Mouse (Mus musculus) ES-E14 (cell line): ENCODE data around the gene Megf11. TPM values are rescaled to one million over a fixed set of nuclear protein-coding genes. Genes with fewer than 3 reads are reported as not detected.
A peak's percentile ranks its signal among the peaks of the same experiment; 100 is the strongest.

Experiments used
- DNase-seq: peaks from one replicate; pipeline ENCODE4 v3.0.0-alpha.2; 2013; ENCODE audit warnings: low read depth, low spot score
- H3K27ac ChIP-seq: 2 replicates; pipeline ENCODE4 v1.5.1; 2012; ENCODE audit warnings: low read depth, mild to moderate bottlenecking, low read length, moderate library complexity, mixed read lengths; ENCODE audit not compliant: poor library complexity, insufficient read depth, severe bottlenecking
- H3K36me3 ChIP-seq: 2 replicates; pipeline ENCODE4 v1.6.1; 2012; ENCODE audit warnings: mild to moderate bottlenecking, low read length, moderate library complexity, mixed read lengths; ENCODE audit not compliant: control insufficient read depth, poor library complexity, insufficient read depth, severe bottlenecking
- H3K4me1 ChIP-seq, 2 experiments: fragments of 150-350 bp in 1 of 2; sonication (generic) in 1 of 2; 2 replicates each; pipeline ENCODE4 v1.6.1; 2012; ENCODE audit warnings: low read length in 2 of 2, mild to moderate bottlenecking in 1 of 2, mixed read lengths in 1 of 2; ENCODE audit not compliant: control insufficient read depth in 2 of 2, insufficient read depth in 2 of 2, poor library complexity in 1 of 2
- H3K4me3 ChIP-seq, 2 experiments: fragments of 150-350 bp in 1 of 2; sonication (generic) in 1 of 2; 2 replicates each; pipeline ENCODE4 v1.5.1; 2012; ENCODE audit warnings: low read length in 2 of 2, low read depth in 1 of 2, mild to moderate bottlenecking in 1 of 2, mixed read lengths in 1 of 2; ENCODE audit not compliant: insufficient read depth in 1 of 2, poor library complexity in 1 of 2, severe bottlenecking in 1 of 2
- H3K9ac ChIP-seq: 2 replicates; pipeline ENCODE4 v1.6.1; 2012; ENCODE audit warnings: low read depth, mild to moderate bottlenecking, low read length, mixed read lengths; ENCODE audit not compliant: poor library complexity, insufficient read depth, severe bottlenecking
- H3K9me3 ChIP-seq: fragments of 150-350 bp; sonication (generic); 2 replicates; pipeline ENCODE4 v1.6.1; 2012; ENCODE audit warnings: low read depth, mild to moderate bottlenecking, low read length; ENCODE audit not compliant: control insufficient read depth, insufficient read depth
- CHD2 ChIP-seq: IDR thresholded peaks from 2 replicates; pipeline ENCODE4 v1.6.1; 2014; ENCODE audit warnings: mild to moderate bottlenecking, low read depth, low read length, inconsistent platforms
- HCFC1 ChIP-seq: IDR thresholded peaks from 2 replicates; pipeline ENCODE4 v1.6.1; 2012; ENCODE audit warnings: low read length, inconsistent platforms, borderline replicate concordance; ENCODE audit not compliant: insufficient read depth
- MAFK ChIP-seq: IDR thresholded peaks from 2 replicates; pipeline ENCODE4 v1.6.1; 2014; ENCODE audit warnings: mild to moderate bottlenecking, low read depth, low read length, inconsistent platforms; ENCODE audit not compliant: insufficient read depth
- ZC3H11A ChIP-seq: IDR thresholded peaks from 2 replicates; pipeline ENCODE4 v1.6.1; 2012; ENCODE audit warnings: low read depth, mild to moderate bottlenecking, inconsistent platforms, low read length, borderline replicate concordance
- ZNF384 ChIP-seq: IDR thresholded peaks from 2 replicates; pipeline ENCODE4 v1.6.1; 2012; ENCODE audit warnings: low read depth, low read length, inconsistent platforms
- in situ Hi-C, 2 experiments: fragments of 600-800 bp; cut with MboI; formaldehyde crosslinking; loops; one replicate each; pipeline ENCODE4 v1.15.1; 2025; ENCODE audit warnings: low sequenced_read_pairs in 2 of 2, inconsistent platforms in 1 of 2; ENCODE audit not compliant: unreplicated experiment in 2 of 2
- total RNA-seq: library from RNA; depleted of rRNA; stranded (reverse); fragments of 300-350 nt; gene quantifications from 2 replicates; pipeline ENCODE4 v1.2.3, GENCODE M21; 2012

Gene Megf11
- total RNA-seq, 1 experiment, result 7.5 TPM

DNA sequence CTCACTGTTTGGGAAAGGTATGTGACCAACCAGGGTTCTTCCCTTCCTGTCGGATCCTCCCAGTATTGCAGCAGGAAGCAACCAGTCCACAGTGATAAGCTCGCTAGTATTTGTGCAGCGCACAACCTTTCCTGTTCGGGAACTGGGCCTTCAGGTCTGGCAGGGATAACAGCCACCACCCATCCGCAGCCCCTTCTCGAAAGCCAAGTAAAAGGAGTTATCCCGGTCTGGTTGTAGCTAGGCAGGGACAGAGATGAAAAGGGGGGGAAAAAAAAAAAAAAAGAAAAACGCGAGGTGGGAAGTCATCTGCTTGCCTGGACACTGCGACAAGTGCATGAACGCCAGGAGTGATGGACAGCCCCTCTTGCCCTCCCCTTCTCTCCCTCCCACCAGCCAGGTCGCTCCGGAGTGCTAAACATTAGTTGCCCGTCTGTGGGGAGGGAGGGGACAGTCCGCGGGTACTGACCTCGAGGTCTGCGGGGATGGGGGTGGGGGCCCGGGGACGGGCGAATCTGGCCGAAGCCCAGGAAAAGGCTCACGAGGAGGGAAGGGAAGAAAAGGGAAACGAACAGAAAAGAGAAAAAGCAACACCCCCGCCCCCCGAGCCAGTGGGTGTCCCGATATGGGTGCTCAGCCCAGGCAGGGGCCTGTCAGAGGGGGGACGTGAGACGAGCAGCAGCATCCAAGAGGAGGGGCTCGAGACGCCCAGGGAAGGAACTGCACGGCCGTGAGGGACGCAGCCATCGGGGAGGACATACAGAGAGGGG lies 351.4 kb downstream of the Megf11 start:
- peak overlapping the region; percentile 87 for H3K9ac ChIP-seq
- no peaks in the 10 kb centered on the region for H3K36me3 ChIP-seq
- DNase-seq, result peak; percentile 66
- peak overlapping the region; percentile 78 to 99 for H3K4me3 ChIP-seq
- peaks cover 3% of the 10 kb centered on the region in 2 experiments; a peak in 1 of 4 replicates for H3K4me1 ChIP-seq
- H3K9me3 ChIP-seq, result no peaks in the 10 kb centered on the region
- TF ChIP-seq ZNF384 (peak; percentile 61), HCFC1 (no peak)
- peak overlapping the region; percentile 74; the same call in 1 of the 2 replicates for H3K27ac ChIP-seq
- in situ Hi-C loops, result no loop called here

DNA sequence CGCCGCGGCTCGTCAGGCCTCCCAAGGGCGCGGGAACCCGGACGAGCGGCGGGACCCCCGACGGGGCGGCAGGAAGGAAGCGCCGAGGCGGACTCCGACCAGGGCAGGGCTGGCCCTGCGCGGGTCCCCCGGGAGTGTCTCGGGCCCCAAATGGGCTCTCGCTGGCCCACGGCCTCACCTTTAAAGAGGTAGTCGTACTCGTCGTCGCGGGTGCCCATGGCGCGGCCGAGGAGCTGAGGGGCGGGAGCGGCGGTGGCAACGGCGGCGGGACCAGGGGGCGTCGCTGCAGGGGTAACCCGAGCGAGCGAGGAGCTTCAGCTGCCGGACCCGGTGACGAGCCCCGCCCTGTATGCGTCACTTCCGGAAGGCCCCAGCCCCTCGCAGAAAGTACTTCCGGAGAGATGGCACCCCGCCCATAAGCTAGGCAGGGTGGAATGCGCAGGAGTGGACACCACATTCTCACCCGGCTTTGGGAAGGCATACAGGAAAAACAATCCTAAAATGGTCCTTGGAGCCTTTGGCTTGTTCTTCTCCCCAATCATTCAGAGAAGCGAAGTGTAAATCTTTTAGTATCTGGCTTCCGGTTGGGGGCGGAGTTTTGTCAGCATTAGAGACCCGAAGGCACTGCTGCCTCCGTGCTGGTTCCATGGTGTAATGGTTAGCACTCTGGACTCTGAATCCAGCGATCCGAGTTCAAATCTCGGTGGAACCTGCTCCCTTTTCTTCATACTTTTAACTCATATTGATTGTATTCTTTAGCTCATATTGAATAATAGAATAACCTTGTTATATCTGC lies 352.2 kb downstream of the Megf11 start, which contains the start of gene Rab11a:
Gene Rab11a (minus strand): TSS at position 353 of the 796 bp plus-strand sequence.
- H3K4me1 ChIP-seq, result peaks cover 3% of the 10 kb centered on the region in 2 experiments; a peak in 1 of 4 replicates
- peak within 1 kb of the TSS; percentile 87 for H3K9ac ChIP-seq
- H3K9me3 ChIP-seq, result no peaks in the 10 kb centered on the region
- TF ChIP-seq CHD2 (peak; percentile 13; the same call in 1 of the 2 replicates), MAFK (peak; percentile 93), ZC3H11A (no peak)
- peak; percentile 86 for DNase-seq
- in situ Hi-C loops, result no loop called here
- H3K27ac ChIP-seq, result peak within 1 kb of the TSS; percentile 77
- peak within 1 kb of the TSS; percentile 78 to 99 for H3K4me3 ChIP-seq
- H3K36me3 ChIP-seq, result no peaks in the 10 kb centered on the region

GRCm38 (mm10) chr9:64739001-64739400 lies 353.6 kb downstream of the Megf11 start:
- no peak overlapping the region for H3K27ac ChIP-seq
- DNase-seq, result no peak
- H3K9me3 ChIP-seq, result no peaks in the 10 kb centered on the region
- peaks cover 3% of the 10 kb centered on the region in 2 experiments; a peak in 1 of 4 replicates for H3K4me1 ChIP-seq
- no peak overlapping the region for H3K9ac ChIP-seq
- no peaks in the 10 kb centered on the region for H3K36me3 ChIP-seq
- no peak overlapping the region for H3K4me3 ChIP-seq
- TF ChIP-seq CHD2 (no peak), MAFK (no peak), ZNF384 (no peak), HCFC1 (no peak)
- in situ Hi-C loops, result no loop called here

- H3K9me3 ChIP-seq, result no peaks in the 10 kb centered on the region
- no peak for DNase-seq
- in situ Hi-C loops, result no loop called here
- H3K4me1 ChIP-seq, result peaks cover 0 to 3% of the 10 kb centered on the region in 2 experiments; a peak in 1 of 4 replicates
- no peaks in the 10 kb centered on the region for H3K36me3 ChIP-seq
- no peak overlapping the region for H3K9ac ChIP-seq
- no peak overlapping the region for H3K27ac ChIP-seq
- TF ChIP-seq MAFK (no peak), CHD2 (no peak), ZC3H11A (no peak), HCFC1 (no peak), ZNF384 (no peak)
- no peak overlapping the region for H3K4me3 ChIP-seq
Observed at GRCm38 (mm10) chr9:64742453-64742852, 357.0 kb downstream of the Megf11 start.
